Mouse (Mus musculus) hindbrain, embryonic 14.5 days (tissue): ENCODE results near the gene Slc25a5. TPM values are rescaled to one million over a fixed set of nuclear protein-coding genes. Genes with fewer than 3 reads are reported as not detected.

ENCODE experiments used
- ATAC-seq: fragments of 200-750 bp; cut with Nextera tagmentation; 2 replicates; pipeline ENCODE4 v1.8.0; 2017; ENCODE audit warnings: moderate number of reproducible peaks, mild to moderate bottlenecking, moderate TSS enrichment, moderate library complexity; ENCODE audit not compliant: low FRiP score
- DNase-seq: peaks from one replicate; pipeline ENCODE4 v3.0.0-alpha.2; 2015; ENCODE audit warnings: low spot score
- H3K27ac ChIP-seq: fragments of 300-500 bp; sonication (generic); 2 replicates; pipeline ENCODE4 v1.5.1; 2014; ENCODE audit warnings: mild to moderate bottlenecking, moderate library complexity
- H3K27me3 ChIP-seq: fragments of 300-500 bp; sonication (generic); 2 replicates; pipeline ENCODE4 v1.6.1; 2014; ENCODE audit warnings: mild to moderate bottlenecking, low read length, mixed read lengths; ENCODE audit not compliant: control insufficient read depth, insufficient read depth
- H3K36me3 ChIP-seq: fragments of 300-500 bp; sonication (generic); replicated peaks from 2 replicates; pipeline ENCODE4 v1.6.1; 2014; ENCODE audit not compliant: control insufficient read depth, insufficient read depth
- H3K4me1 ChIP-seq: fragments of 300-500 bp; sonication (generic); replicated peaks from 2 replicates; pipeline ENCODE4 v1.6.1; 2014; ENCODE audit warnings: antibody characterized with exemption, low read length, mixed read lengths; ENCODE audit not compliant: control insufficient read depth, insufficient read depth
- H3K4me2 ChIP-seq: fragments of 300-500 bp; sonication (generic); replicated peaks from 2 replicates; pipeline ENCODE4 v1.6.1; 2014; ENCODE audit warnings: mild to moderate bottlenecking, moderate library complexity
- H3K4me3 ChIP-seq: fragments of 300-500 bp; sonication (generic); replicated peaks from 2 replicates; pipeline ENCODE4 v1.5.1; 2014; ENCODE audit warnings: mild to moderate bottlenecking, low read length
- H3K9ac ChIP-seq: fragments of 300-500 bp; sonication (generic); 2 replicates; pipeline ENCODE4 v1.6.1; 2014
- H3K9me3 ChIP-seq: fragments of 300-500 bp; sonication (generic); 2 replicates; pipeline ENCODE4 v1.6.1; 2016; ENCODE audit warnings: low read length; ENCODE audit not compliant: control insufficient read depth
- WGBS: fragments of 180-500 bp; shearing (Covaris S2); extraction: QIAGEN DNeasy Blood & Tissue Kit; methylation state at CpG from one replicate; pipeline ENCODE4 v1.1.7; 2014; 5-methylcytosine and 5-hydroxymethylcytosine counted together
- polyA plus RNA-seq: library from polyadenylated mRNA; unstranded; fragments of >200 nt; fragmentation: Nextera tagmentation; extraction: Ambion mirVana; gene quantifications from 2 replicates; pipeline ENCODE4 v1.2.1, GENCODE M21; 2014

The Slc25a5 gene
- polyA plus RNA-seq, 1 experiment from 2014 or later = 568 TPM

- no peak overlapping the region for H3K27ac ChIP-seq
- no peak for DNase-seq
- WGBS = 47% methylated on average over 2 of the region's 2 CpGs
- no peak overlapping the region for H3K9ac ChIP-seq
- H3K4me1 ChIP-seq = no peaks in the 10 kb centered on the region
- no peak overlapping the region for H3K4me3 ChIP-seq
- ATAC-seq = no peak
- no peak overlapping the region for H3K4me2 ChIP-seq
- H3K36me3 ChIP-seq = no peaks in the 10 kb centered on the region
- no peaks in the 10 kb centered on the region for H3K27me3 ChIP-seq
- H3K9me3 ChIP-seq = no peaks in the 10 kb centered on the region
These were observed 29.6 kb downstream of the Slc25a5 start for GRCm38 (mm10) chrX:36825032-36825431.

DNA sequence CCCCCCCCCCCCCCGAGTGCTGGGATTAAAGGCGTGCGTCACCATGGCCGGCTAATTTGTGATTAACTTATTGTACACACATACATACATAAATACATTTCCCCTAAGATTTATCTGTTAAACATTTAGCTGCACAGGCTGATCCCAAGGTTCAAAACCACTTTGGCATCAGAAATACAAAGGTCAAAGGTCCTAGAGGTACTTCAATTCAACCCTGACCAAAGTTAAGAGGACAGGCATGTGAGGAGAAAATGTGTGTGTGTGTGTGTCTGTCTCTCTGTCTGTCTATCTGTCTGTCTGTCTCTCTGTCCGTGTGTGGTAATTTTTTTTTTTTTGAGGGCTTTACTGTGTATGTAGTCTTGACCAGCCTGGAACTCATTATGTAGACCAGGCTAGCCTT lies 31.4 kb downstream of the Slc25a5 start:
- Histone ChIP-seq H3K9ac (no peak overlapping the region), H3K27me3 (no peaks in the 10 kb centered on the region), H3K36me3 (no peaks in the 10 kb centered on the region), H3K4me2 (no peak overlapping the region), H3K4me3 (no peak overlapping the region), H3K4me1 (no peaks in the 10 kb centered on the region), H3K27ac (no peak overlapping the region), H3K9me3 (no peaks in the 10 kb centered on the region)
- DNase-seq (no peak), ATAC-seq (no peak)
- WGBS = 97% methylated on average over 4 of the region's 5 CpGs

DNA sequence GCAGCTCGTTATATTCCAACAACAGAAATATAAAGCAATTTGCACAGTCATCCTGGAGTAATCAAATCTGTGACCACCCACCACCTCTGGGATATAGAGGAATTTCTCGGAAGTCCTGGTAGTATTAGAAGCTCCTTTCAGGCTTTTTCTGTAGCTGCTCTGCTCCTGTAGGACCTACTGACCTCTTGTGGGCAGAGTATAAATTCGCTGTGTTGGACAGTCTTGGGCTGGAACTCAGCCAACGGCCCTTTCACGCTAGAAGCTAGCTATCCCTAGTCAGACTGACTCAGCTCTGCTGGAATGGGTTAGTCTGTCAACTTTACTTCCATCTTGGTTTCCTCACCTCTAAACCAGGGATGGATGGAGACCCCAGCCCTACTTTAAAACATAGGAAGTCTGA lies 34.8 kb downstream of the Slc25a5 start:
- H3K27ac ChIP-seq = no peak overlapping the region
- H3K27me3 ChIP-seq = no peaks in the 10 kb centered on the region
- no peak overlapping the region for H3K4me2 ChIP-seq
- ATAC-seq = no peak
- no peaks in the 10 kb centered on the region for H3K36me3 ChIP-seq
- no peaks in the 10 kb centered on the region for H3K9me3 ChIP-seq
- H3K4me1 ChIP-seq = no peaks in the 10 kb centered on the region
- no peak overlapping the region for H3K9ac ChIP-seq
- WGBS = 34% methylated on average over 5 of the region's 5 CpGs
- no peak for DNase-seq
- no peak overlapping the region for H3K4me3 ChIP-seq

GRCm38 (mm10) chrX:36831632-36832031 lies 36.2 kb downstream of the Slc25a5 start:
- Histone ChIP-seq H3K9ac (no peak overlapping the region), H3K4me3 (no peak overlapping the region), H3K27ac (no peak overlapping the region), H3K4me2 (no peak overlapping the region), H3K36me3 (no peaks in the 10 kb centered on the region), H3K9me3 (no peaks in the 10 kb centered on the region), H3K27me3 (no peaks in the 10 kb centered on the region), H3K4me1 (no peaks in the 10 kb centered on the region)
- WGBS = 71% methylated on average over 4 of the region's 4 CpGs
- DNase-seq = no peak
- no peak for ATAC-seq

DNA sequence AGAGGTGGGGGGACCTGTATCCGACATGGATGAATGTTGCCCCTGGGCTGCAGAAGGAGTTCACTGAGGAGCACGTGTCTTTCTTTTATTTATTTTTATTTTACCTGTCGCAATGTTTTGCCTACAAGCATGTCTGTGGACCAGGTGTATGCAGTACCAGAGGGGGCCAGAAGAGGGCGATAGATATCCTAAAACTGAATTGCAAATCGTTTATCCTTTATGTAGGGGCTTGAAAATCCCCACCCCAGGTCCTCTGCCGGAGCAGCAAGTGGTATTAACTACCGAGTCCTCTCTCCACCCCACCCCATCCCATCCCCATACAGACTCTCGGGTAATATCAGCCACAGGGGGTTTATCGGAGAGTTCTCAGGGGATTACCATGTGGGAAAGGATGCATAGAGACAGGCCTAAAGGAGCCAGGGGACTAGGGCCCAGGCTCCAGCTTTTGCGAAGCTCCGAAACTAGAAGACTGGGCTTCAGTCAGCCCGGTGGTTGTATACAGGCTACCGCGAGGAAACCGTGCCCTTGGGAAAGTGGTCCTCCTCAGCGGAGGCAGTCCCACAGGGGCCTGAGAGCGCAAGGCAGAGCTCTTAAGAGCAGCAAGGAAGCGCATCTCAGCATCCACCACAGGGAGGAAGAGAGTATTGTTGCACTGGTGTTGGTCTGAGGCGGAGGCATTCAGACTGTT lies 38.1 kb downstream of the Slc25a5 start:
- H3K36me3 ChIP-seq = no peaks in the 10 kb centered on the region
- no peaks in the 10 kb centered on the region for H3K4me1 ChIP-seq
- WGBS = 21% methylated on average over 19 of the region's 19 CpGs
- H3K4me3 ChIP-seq = peak overlapping the region; percentile 25
- H3K9ac ChIP-seq = peak overlapping the region; percentile 45; the same call in 1 of the 2 replicates
- peak overlapping the region; percentile 61; the same call in 1 of the 2 replicates for H3K27ac ChIP-seq
- no peaks in the 10 kb centered on the region for H3K27me3 ChIP-seq
- peak; percentile 70; the same call in 1 of the 2 replicates for ATAC-seq
- peak overlapping the region; percentile 51 for H3K4me2 ChIP-seq
- DNase-seq = peak; percentile 76
- no peaks in the 10 kb centered on the region for H3K9me3 ChIP-seq

DNA sequence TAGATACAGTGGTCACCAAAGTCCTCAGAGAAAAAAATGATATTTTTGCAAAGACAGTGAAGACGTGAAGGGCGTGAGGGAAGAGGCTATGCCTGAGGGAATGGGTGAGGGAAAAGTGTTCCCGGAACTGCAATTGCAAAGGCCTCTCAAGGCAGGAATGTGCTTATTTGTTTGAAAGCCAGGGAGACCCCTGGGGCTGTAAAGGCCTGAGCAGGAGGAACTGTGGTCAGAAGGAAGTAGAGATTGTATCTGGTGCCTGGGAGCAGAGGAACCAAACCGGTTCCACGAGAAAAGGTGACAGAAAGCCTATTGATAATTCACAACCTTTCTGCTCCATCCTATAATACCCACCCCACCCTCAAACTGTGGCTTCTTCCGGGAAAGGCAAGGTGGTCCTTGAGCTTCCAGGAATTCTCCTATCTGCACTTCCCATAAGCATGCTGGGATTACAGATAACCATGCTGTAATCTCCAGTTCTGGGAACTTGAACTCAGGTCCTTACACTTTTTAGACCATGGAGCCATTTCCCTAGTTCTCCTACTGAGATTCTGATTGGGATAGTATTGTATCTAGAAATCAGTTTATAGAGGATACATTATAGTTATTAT lies 41.7 kb downstream of the Slc25a5 start:
- H3K27me3 ChIP-seq = no peaks in the 10 kb centered on the region
- no peaks in the 10 kb centered on the region for H3K4me1 ChIP-seq
- no peak overlapping the region for H3K9ac ChIP-seq
- WGBS = 70% methylated on average over 6 of the region's 6 CpGs
- ATAC-seq (no peak), DNase-seq (no peak)
- no peak overlapping the region for H3K27ac ChIP-seq
- H3K36me3 ChIP-seq = no peaks in the 10 kb centered on the region
- H3K4me3 ChIP-seq = no peak overlapping the region
- H3K9me3 ChIP-seq = no peaks in the 10 kb centered on the region
- H3K4me2 ChIP-seq = no peak overlapping the region

DNA sequence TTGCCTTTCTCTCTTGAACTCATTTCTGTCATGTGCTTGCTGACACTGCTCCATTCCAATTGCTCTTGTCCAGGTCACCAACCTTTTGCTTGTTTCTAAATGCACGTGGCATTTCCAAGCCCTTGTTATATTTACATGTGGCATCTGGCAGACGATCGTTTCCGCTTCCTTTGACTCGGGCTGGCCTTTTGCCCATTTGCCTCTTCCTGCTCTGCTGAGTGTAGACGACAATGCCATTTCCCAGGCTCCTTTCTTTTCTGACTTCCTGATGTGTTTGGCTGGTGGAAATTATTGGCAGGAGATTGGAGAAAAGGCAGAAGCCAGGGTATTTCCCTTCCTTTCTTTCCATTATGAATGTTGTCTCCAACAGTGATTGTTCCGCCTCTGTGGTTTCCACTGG lies 43.9 kb downstream of the Slc25a5 start:
- no peaks in the 10 kb centered on the region for H3K27me3 ChIP-seq
- H3K9ac ChIP-seq = no peak overlapping the region
- no peaks in the 10 kb centered on the region for H3K9me3 ChIP-seq
- ATAC-seq (no peak), DNase-seq (no peak)
- no peaks in the 10 kb centered on the region for H3K4me1 ChIP-seq
- H3K4me3 ChIP-seq = no peak overlapping the region
- H3K27ac ChIP-seq = no peak overlapping the region
- no peak overlapping the region for H3K4me2 ChIP-seq
- no peaks in the 10 kb centered on the region for H3K36me3 ChIP-seq
- WGBS = 70% methylated on average over 7 of the region's 7 CpGs

- Histone ChIP-seq H3K9ac (no peak overlapping the region), H3K9me3 (no peaks in the 10 kb centered on the region), H3K36me3 (no peaks in the 10 kb centered on the region), H3K27ac (no peak overlapping the region), H3K27me3 (no peaks in the 10 kb centered on the region), H3K4me1 (no peaks in the 10 kb centered on the region), H3K4me2 (no peak overlapping the region), H3K4me3 (no peak overlapping the region)
- WGBS = 88% methylated on average over 6 of the region's 6 CpGs
- ATAC-seq = no peak
- DNase-seq = no peak
These were observed 46.2 kb downstream of the Slc25a5 start for GRCm38 (mm10) chrX:36841698-36842097.

DNA sequence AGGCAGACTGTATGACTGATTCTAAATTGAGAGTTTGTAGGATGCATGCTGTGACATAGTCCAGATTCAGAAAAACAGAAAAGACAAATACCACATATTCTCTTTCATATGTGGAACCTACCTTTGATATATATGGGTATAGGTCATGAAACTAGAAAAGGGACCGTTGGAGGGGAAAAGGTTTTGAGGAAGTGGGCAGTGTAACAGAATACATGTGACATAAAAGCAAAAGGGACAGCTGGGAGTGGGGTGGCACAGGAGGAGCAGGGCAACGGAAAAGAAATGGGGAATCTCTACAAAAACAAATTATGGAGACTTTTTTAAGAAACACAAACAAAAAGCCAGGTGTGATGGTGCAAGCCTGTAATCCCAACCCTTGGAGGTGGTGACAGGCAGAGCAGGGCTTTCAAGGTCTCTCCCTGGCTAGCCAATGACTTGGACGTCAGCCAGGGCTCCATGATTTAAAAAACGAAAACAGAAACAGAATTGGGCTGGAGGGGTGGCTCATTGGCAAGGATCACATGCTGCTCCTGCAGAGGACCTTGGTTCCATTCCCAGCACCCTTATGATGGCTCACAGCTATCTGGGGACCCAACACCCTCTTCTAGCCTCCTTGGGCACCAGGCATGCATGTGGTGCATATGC lies 48.0 kb downstream of the Slc25a5 start:
- no peak overlapping the region for H3K9ac ChIP-seq
- H3K4me3 ChIP-seq = no peak overlapping the region
- H3K27ac ChIP-seq = no peak overlapping the region
- H3K27me3 ChIP-seq = no peaks in the 10 kb centered on the region
- no peaks in the 10 kb centered on the region for H3K4me1 ChIP-seq
- no peaks in the 10 kb centered on the region for H3K36me3 ChIP-seq
- DNase-seq = no peak
- H3K4me2 ChIP-seq = no peak overlapping the region
- no peak for ATAC-seq
- WGBS = 82% methylated on average over 4 of the region's 4 CpGs
- H3K9me3 ChIP-seq = no peaks in the 10 kb centered on the region
